Mouse (Mus musculus): ENCODE results near the gene Cyp1a2. TPM values are rescaled to one million over a fixed set of nuclear protein-coding genes. Genes with fewer than 3 reads are reported as not detected.

Cyp1a2 gene
- polyA plus RNA-seq, 1 experiment from 2014 or later: not detected

- H3K36me3 ChIP-seq (ENCODE audit: insufficient read depth, low read length): peaks cover 29% of the 10 kb centered on the region
- no peak overlapping the region for H3K27ac ChIP-seq (ENCODE audit: low read length)
- no peak overlapping the region for H3K4me3 ChIP-seq (ENCODE audit: low read depth, low read length)
- no peaks in the 10 kb centered on the region for H3K4me1 ChIP-seq (ENCODE audit: insufficient read depth, low read depth, low read length)
- ATAC-seq (no peak), DNase-seq (ENCODE audit: low spot score) (no peak)
- TF ChIP-seq EP300 (IDR thresholded peaks at IDR 0.05): no peak
- no peak for TF ChIP-seq CTCF (IDR thresholded peaks at IDR 0.05)
- no peaks in the 10 kb centered on the region for H3K27me3 ChIP-seq (replicated peaks; ENCODE audit: insufficient read depth, low read length)
- no peaks in the 10 kb centered on the region for H3K9me3 ChIP-seq (ENCODE audit: low read length)
- no peak overlapping the region for H3K9ac ChIP-seq (replicated peaks; ENCODE audit: low read depth)
- no peak overlapping the region for H3K4me2 ChIP-seq (replicated peaks; ENCODE audit: low read depth, low read length)
- 89% methylated on average over 17 of the region's 17 CpGs for WGBS
Measured at GRCm38 (mm10) chr9:57627191-57627590, 56.3 kb downstream of the Cyp1a2 start.

Other genes starting within 250 kb of the Cyp1a2 start
- 25.9 and 29.2 TPM in 2 replicates for gene Ppcdc, start 243.6 kb downstream of the Cyp1a2 start, polyA plus RNA-seq (2015; fragmentation: Nextera tagmentation; extraction: Ambion mirVana)
- gene Scamp5, start 215.6 kb downstream of the Cyp1a2 start, polyA plus RNA-seq (2015; fragmentation: Nextera tagmentation; extraction: Ambion mirVana): 3.5 and 4.0 TPM in 2 replicates
- gene Rpp25, start 179.7 kb downstream of the Cyp1a2 start, polyA plus RNA-seq (2015; fragmentation: Nextera tagmentation; extraction: Ambion mirVana): 3.3 and 3.6 TPM in 2 replicates
- 440 and 448 TPM in 2 replicates for gene Cox5a, start 162.4 kb downstream of the Cyp1a2 start, polyA plus RNA-seq (2015; fragmentation: Nextera tagmentation; extraction: Ambion mirVana)
- gene Fam219b, start 146.2 kb downstream of the Cyp1a2 start, polyA plus RNA-seq (2015; fragmentation: Nextera tagmentation; extraction: Ambion mirVana): 12.3 and 13.5 TPM in 2 replicates
- 19.1 and 24.3 TPM in 2 replicates for gene Mpi, start 130.9 kb downstream of the Cyp1a2 start, polyA plus RNA-seq (2015; fragmentation: Nextera tagmentation; extraction: Ambion mirVana)
- gene Scamp2, start 122.8 kb downstream of the Cyp1a2 start, polyA plus RNA-seq (2015; fragmentation: Nextera tagmentation; extraction: Ambion mirVana): 69.5 and 73.5 TPM in 2 replicates
- gene Ulk3, start 94.3 kb downstream of the Cyp1a2 start, polyA plus RNA-seq (2015; fragmentation: Nextera tagmentation; extraction: Ambion mirVana): 7.3 and 7.8 TPM in 2 replicates
- gene Cplx3, start 77.4 kb downstream of the Cyp1a2 start, polyA plus RNA-seq (2015; fragmentation: Nextera tagmentation; extraction: Ambion mirVana): not detected in 2 replicates
- gene Lman1l, start 62.9 kb downstream of the Cyp1a2 start, polyA plus RNA-seq (2015; fragmentation: Nextera tagmentation; extraction: Ambion mirVana): not detected in 2 replicates
- gene Csk, start 30.1 kb downstream of the Cyp1a2 start, polyA plus RNA-seq (2015; fragmentation: Nextera tagmentation; extraction: Ambion mirVana): 25.6 and 27.3 TPM in 2 replicates
- gene Cyp1a1, start 4.2 kb upstream of the Cyp1a2 start, polyA plus RNA-seq (2015; fragmentation: Nextera tagmentation; extraction: Ambion mirVana): 9.0 and 13.0 TPM in 2 replicates
- gene Edc3, start 24.8 kb upstream of the Cyp1a2 start, polyA plus RNA-seq (2015; fragmentation: Nextera tagmentation; extraction: Ambion mirVana): 23.3 and 25.3 TPM in 2 replicates
- gene Clk3, start 82.2 kb upstream of the Cyp1a2 start, polyA plus RNA-seq (2015; fragmentation: Nextera tagmentation; extraction: Ambion mirVana): 65.1 and 65.5 TPM in 2 replicates
- gene Arid3b, start 153.1 kb upstream of the Cyp1a2 start, polyA plus RNA-seq (2015; fragmentation: Nextera tagmentation; extraction: Ambion mirVana): 5.8 and 6.2 TPM in 2 replicates
- 120 and 121 TPM in 2 replicates for gene Ubl7, start 227.3 kb upstream of the Cyp1a2 start, polyA plus RNA-seq (2015; fragmentation: Nextera tagmentation; extraction: Ambion mirVana)